Mouse (Mus musculus): ENCODE results near the gene Etfrf1.

Gene Etfrf1

DNA sequence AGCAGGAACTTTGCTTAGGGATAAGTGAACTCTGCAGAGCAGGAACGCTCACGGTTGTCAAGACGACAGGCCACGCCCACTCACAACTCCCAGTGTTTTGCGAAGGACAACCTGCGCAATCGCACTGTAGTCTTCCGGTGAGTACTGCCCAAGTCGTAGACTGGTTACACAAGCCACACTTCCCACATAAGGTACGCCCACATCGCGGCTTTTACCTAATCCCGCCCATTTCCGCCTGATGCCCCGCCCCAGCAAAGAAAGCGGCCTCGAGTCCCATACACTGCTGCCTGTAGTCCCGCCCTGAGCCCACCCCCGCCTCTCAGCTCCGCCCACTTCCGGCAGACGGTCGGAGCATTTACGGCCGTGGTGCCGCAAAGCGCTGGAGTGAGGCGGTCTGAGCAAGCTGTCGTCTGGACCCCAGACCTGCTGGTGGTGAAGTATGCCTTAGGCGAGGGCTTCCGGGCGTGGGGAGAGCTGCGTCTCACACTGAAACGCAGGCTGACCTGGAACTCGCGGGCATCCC, at the start of gene Etfrf1, which contains the start of gene Casc1:
Gene Etfrf1 (plus strand): TSS at position 319 of the 523 bp plus-strand sequence.
Gene Casc1 (minus strand): TSS at position 190 of the 523 bp plus-strand sequence.
- DNase-seq (ENCODE audit: low read depth, low spot score): peak; percentile 100

DNA sequence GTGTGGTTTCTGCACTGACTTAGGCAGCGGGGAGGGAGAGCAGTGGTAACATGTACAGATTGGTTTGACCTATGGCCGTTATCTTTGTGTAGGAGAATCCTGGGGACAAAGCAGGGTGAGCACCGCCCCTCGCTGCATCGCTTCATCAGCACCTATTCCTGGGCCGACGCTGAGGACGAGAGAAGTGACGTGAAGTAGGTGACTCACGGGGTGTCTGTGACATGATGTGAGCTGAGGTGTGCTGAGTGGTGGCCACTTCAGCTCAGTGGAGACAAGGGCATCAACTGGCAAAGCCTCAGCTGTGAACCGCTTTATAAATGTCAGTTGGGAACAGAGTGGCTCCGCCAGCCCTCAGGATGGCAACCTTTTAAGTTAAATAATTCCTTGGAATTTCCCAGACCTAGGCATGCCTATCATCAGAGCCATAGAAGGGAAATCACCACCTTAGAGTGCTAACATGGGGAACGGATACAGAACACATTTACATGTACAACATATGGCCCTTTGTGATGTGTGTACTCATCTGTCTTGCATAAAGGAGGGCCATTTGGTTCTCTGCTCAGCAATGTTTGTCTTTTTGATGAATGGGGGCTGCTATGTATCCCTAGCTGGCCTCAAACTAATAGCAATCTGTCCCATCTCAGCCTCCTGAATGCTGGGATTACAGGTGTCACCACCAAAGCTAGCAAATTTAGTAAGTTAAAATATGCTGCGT, 38.9 kb upstream of the Etfrf1 start:
- no peak for DNase-seq (ENCODE audit: low read depth, low spot score)

DNA sequence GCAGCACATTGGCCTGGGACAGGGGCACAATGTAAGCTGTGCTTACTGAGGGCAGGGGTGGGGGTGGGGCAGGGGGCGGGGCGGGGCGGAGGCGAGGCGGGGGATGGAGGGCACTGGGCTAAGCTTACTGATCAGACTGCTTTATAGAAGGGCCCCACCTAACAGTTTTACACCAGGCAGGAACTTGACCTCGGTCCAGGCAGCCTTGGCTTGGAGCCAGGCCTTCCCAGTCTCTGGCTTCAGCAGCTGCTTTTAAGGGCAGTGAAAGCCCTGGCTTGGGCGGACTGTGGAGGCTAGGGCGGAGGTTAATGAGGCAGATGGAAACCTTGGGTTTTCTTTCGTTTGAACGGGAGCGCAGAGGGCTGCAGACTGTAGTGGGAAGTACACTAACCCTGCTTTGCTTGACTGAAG, 37.1 kb upstream of the Etfrf1 start:
- DNase-seq (ENCODE audit: low read depth, low spot score): peak; percentile 71

DNA sequence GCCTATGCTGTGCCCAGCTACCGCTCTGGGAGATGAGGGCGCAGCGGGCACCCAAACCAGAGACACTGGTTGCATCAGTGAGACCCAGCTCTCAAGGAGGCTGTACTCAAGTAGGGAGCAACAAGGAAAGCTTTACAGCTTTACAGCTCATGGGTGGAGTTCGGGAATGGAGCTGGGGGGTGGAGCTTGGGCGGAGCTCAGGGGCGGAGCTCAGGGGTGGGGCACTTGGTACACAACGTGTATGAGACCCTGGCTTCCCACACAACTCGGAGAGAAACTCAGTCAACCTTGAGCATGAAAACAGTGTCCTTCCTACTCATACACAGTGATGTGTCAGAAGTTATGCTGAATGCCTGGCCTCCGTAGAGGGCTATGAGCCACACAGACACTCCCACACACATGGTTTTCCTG, 35.4 kb upstream of the Etfrf1 start:
- peak; percentile 86 for DNase-seq (ENCODE audit: low read depth, low spot score)

DNA sequence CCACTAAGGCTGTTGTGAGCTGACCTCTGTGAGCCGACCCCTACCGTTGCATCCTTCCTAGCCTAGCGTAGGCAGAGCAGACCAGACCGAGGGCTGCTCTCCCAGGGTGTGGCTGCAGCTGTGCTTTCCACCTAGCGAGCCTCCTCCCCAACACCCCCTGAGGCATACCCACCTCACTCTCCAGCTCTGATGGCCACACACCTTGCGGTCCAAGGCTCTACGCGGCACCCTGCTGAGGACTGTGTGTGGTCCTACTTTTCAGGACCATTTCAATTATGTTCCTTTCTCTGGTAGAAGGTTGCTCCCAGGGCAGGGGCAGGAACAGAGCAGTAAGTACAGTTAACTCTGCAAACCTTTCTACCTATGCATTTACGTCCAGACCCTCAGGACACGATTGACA, 34.5 kb upstream of the Etfrf1 start:
- DNase-seq (ENCODE audit: low read depth, low spot score): peak; percentile 72

DNA sequence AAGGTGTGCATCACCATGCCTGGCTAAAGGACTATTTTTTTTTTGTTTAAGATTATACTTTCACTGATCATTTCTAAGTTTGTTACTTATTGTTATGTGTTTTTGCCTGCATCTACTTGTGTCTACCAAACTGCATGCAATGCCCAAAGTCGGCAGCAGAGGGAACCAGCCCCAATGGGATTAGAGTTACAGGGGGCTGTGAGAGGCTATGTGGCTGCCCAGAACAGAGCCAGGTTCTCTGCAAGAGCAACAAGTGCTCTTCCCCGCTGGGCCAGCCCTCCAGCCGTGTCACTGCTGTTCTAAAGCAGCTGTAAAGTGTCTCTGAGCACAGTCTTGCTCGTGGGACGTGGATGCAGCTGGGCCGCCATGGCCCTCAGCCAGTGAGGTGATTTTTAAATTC, 31.3 kb upstream of the Etfrf1 start:
- peak; percentile 86 for DNase-seq (ENCODE audit: low read depth, low spot score)

DNA sequence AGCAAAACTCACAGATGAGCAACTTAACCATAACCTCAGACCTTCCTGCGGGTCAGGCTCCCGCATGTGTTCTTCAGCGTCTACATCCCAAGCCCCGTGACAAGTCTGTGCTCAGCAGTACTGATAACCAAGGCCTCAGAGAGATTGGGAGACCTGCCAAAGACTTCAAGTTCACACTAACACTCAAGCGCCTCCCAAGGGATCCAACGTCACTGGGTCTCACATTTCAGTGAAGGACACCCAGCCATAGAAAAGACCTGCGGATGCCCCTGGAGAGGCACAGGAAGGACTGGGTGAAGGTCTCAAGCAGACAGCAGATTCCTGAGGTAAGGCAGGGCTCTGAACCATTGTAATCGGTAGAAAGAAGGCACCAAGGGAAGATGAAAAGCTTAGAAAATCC, 28.9 kb upstream of the Etfrf1 start:
- no peak for DNase-seq (ENCODE audit: low read depth, low spot score)

DNA sequence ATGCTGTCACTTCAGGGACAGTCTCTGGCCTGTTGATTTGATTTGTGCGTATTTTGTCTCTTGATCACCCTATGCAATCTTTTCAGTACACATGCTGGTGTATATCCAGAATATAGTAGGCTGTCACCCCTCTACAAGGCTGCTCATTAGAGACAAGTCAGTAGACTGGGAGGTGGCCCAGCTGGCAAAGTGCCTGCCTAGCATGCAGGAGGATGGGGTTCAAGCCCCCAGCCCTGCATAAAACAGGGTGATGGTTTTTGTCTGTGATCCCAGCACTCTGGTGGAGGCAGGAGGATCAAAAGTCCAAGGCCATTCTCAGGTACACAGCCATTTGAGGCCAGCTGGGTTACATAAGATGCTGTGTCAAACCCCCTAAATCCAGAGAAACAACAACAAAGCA, 24.8 kb upstream of the Etfrf1 start:
- no peak for DNase-seq (ENCODE audit: low read depth, low spot score)

DNA sequence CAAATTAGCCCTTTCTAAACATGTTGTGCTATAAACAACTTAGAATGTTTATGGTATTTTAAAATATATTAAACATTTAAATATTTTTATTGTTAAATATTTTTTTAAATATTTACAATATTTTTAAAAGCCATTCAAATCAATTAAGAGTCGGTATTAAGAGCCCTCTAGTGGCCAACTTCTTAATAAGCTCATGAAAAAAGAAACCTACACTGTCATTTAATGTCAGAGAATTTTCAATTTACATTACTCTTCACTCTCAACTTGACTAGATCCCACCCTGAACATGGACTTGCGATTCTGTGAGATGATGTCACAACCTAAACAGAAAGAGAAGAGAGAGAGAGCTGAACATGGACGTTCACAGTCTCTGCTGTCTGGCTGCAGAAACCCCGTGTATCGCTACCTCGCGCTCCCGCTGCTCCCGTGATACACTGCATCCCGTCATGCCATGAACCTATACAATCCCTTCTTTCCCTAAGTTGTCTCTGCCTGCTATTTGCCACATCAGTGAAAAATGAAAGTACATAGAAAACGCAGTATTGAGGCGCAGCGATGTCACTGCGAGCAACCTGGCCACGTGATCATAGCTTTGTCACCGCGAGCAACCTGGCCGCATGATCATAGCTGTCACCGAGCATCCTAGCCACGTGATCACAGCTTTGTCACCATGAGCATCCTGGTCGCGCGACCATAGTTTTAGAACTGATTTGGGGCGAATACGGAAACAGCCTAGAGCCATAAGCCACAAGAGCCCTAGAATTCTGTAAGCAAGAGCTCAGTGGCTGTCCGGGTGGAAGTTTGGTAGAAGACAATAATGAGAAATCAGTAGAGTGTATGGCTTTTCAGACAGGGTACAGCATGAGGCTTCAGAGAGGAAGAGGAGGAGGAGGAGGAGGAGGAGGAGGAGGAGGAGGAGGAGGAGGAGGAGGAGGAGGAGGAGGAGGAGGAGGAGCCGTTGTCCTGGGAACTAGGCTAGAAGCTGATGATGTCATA, 23.5 kb upstream of the Etfrf1 start:
- peak; percentile 51 for DNase-seq (ENCODE audit: low read depth, low spot score)

DNA sequence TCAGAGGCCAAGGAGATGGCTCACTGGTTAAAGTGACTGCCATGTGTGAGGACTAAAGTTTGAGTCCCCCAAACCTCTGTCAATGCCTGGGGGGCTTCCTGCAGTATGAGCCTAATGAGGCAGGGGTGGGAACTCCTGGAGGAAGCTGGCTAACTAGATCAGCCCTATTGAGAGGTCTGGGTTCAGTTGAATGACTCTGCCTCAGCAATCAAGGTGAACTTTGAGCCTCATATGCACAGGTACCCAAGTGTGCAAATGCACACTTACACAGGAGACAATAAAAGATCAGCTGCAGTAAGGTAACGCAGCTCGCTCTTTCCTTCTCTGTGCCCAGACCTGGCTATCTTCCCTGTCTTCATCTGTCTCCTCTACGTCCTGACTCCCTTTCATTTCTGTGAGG, 17.9 kb upstream of the Etfrf1 start:
- no peak for DNase-seq (ENCODE audit: low read depth, low spot score)

DNA sequence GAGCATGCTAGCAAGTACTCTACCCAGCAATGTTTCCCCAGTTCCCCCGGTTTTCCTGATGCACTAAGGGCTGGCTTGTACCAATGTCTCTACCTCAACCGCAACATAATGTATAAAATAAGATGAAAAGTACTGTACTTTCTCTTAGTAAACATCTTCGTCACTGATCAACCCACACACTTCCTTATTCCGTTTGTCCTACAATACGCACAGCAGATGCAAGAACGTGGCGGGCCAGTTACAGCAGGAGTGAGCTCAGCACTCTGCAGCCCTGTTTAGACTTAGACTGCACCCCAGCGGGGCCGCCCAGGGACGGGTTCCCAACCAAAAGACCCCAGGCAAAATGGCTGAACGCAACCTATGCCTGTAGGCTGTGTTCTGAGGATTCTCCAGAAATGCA, 17.5 kb upstream of the Etfrf1 start:
- no peak for DNase-seq (ENCODE audit: low read depth, low spot score)

DNA sequence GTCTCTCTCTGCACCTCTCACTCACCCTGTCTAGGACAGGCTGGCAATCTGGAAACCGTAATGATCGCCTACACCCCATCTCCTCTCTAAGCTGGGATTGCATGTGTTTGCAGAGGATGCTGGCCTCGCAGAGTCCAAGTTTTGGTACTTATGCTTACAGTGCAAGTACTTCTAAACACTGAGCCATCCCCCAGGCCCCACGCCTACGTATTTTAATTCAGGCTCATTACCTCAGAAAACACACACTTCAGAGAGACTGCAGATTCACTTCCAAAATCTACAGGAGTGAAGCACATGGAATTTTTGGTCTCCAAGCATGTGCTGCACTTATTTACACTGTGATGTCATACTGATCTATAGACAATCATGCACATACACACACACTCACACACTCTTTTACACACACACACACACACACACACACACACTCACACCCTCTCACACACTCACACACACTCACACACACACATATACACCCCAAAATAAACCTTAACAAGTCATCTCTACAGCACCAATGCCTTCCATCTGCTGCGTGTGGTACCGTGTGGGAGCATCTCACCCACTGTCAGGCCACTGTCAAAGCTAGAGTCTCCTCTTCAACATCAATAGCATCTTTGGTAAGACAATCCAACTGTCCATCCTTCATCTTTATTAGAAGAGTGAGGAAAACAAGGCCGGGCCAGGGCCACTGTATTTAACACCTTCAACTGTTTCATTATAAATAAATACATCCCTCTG, 12.8 kb upstream of the Etfrf1 start:
- DNase-seq (ENCODE audit: low read depth, low spot score): no peak

DNA sequence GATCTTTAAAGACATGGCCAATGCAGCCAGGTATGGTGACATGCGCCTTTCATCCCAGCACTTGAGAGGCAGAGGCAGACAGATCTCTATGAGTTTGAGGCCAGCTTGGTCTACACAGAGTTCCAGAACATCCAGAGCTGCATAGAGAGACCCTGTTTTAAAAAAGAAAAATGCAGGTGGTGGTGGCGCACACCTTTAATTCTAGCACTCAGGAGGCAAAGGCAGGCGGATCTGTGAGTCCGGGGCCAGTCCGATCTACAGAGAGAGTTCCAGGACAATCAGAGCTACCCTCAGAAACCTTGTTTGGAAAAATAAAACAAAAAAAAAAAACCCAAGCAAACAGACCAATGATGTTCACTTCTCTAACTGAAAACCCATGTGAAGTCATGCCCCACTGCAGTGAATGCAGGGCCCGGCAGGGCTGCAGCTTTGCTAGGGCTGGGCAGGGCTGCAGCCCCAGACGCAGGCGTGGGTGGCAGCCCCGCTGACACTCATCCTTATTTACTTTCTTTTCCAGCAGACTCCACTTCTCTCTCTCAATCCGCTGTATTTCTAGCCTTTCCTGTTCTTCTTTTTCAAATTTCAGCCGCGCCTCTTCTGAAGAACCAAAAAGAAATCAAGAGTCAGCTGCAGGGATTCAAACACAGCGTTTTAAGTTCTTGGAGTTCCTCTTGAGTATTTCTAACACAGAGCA, 8.4 kb upstream of the Etfrf1 start:
- DNase-seq (ENCODE audit: low read depth, low spot score): no peak

DNA sequence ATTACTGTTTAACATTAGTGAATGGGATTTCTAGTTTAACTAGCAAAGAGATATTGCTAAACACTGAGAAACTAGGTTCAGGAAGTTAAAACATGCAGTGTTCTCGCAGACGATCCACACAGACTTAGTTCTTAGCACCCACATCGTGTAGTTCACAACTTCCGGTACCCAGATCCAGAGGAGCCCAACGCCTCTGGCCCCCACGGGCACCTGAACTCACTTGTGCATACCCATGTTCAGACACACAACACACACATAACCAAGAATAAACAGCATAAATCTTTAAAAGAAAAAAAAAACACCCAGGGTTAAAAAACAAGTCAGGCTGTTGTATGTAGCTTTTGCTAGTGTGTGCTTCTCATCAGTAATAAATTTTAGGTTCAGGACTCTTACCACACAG, 6.5 kb upstream of the Etfrf1 start:
- DNase-seq (ENCODE audit: low read depth, low spot score): no peak

DNA sequence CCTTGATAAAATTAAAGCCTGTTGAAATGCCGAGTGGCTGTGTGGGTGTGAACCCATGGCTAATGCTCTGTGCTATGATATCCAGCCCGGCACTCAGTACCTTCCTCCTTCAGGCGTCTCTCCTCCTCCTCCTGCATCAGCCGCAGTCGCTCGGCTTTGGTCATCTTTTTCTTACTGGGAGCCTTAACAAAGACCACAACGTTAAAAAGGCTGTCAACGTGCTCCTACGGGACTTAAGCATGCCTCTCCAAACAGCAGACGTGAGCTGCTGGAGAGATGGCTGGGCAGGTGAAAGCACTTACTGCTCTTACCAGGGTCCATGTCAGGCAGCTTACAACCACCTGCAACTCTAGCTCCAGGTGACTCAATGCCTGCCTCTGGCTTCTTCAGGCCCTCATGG, 5.8 kb upstream of the Etfrf1 start:
- no peak for DNase-seq (ENCODE audit: low read depth, low spot score)

DNA sequence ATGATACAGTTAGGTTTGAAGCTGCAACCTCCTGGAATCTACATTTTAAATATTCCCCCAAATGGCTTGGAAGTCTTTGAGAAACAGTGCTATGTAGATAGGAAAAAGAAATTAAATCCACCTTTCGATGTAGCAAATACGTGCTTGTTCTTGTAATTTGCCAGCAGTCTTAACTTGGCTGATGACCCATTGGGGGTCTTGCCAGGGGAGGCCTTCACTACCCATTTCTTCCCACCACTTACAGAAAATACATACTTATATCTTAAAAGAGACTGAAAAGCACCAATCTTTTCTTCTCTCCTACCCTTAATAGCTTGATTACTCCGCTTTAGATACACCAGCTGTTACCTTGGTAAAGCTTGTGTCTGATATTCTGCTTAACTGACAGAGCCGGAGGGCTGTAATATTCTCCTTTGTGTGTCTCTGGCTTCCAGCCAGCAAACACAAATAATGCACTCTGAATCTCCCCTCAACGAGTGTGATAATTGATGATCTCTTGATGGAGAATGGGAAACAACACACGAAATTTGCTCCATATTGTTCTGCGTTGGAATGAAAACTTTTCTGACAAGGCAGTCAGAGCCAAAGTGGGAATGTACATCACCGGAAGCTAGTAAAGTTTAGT, 766 bp upstream of the Etfrf1 start:
- DNase-seq (ENCODE audit: low read depth, low spot score): no peak

DNA sequence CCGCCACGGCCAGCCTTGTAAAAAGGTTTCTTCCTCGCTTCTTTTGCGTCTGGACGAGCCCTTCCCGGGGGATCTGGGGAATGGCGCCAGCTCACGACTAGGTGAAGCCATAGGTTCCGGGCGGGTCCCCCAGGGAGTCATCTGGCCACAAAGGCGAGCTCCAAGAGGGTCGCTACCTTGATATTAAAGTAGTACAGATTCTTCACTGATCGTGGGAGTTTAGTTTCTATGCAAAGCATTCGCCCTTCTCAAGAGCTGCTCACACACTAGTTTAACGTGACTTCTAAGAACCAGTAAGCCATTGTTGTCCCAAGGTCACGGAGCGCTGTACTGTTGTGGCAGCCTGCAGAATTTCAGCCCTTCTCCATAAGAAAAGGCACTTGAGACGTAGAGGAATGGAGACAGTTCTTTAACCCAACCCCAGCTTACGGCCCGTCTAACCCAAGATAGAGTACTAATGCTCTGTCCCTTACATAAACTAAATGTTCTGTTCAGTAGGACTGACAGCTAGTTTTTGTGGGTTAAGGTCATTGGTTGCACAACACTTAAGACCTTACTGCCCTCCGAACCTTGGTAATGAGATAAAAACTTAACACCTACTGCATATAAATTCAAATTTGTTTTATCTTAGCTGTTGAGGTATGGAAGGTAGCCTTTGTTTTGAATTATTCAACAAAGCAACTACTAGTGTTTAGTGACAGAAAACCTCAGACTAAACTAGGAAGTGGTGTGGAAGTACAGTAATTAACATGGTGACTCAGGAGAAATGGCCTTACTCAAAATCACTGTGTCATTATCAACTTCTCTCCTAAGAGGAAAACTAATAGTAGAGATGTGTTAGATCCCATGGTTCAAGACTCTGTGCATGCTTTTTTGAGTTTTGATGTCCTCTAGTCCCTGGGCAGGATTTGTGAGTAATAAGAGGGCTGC, 707 bp downstream of the Etfrf1 start:
- peak; percentile 98 for DNase-seq (ENCODE audit: low read depth, low spot score)

DNA sequence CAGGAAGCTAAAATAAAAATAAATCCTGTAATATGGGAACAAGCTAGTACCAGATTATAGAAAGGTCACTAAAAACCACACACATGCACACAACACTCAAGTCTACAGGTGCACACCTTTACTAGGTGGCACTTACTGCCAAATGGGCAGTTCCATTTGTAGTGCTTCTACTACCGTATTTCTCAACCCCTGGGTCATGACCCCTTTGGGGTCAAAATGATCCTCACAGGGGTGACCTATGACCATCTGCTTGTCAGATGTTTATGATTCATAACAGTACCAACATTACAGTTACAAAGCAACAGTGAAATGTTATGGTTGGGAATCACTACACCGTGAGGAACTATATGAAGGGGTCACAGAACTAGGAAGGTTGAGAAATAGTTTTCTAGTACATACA, 3.0 kb downstream of the Etfrf1 start:
- DNase-seq (ENCODE audit: low read depth, low spot score): no peak

DNA sequence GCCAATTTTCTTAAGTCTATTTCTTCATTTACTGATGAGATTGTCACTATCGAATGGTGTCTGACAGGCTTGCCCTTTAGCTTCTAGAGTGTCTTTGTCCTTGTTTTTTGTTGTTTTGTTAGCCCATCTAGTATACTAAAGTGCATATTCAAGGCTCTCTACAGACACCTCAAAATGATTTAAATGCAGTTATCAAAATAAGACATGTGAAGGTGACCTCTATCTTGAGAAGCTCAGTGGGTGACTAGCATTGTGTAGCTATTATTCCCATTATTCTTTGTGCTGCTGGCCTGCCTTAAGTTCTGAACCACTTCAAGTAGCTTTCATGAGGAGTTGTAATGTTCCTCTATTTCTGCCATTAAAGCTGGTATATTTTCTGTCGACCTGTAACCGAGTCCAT, 4.9 kb downstream of the Etfrf1 start:
- DNase-seq (ENCODE audit: low read depth, low spot score): no peak

DNA sequence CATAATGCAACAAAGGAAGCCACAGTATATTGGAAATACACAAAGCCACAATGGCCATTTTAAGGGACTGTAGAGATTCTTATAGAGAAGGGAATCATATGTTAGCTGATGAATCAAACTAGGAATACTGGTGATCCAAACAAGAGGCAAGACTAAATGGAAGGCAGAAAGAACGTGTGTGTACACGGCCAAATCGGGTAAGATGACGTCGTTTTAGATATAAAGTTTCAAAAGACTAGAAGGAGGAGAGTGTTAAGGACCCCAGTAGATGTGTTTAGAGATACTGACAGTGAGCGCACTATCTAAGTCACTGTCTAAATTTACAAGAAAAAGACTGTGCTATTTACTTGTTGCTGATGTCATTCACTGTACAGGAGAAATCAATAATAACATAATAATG, 13.3 kb downstream of the Etfrf1 start:
- no peak for DNase-seq (ENCODE audit: low read depth, low spot score)

All from R1 (cell line).